Mouse (Mus musculus) embryonic fibroblast, embryonic 13.5 days (primary cell): ENCODE data around the gene Sfswap. TPM values are rescaled to one million over a fixed set of nuclear protein-coding genes. Genes with fewer than 3 reads are reported as not detected.
"Not testable (repeated sequence)": the region's sequence is repeated elsewhere in the genome, so short reads cannot be mapped to it uniquely, and the experiment has no call there.

Experiments
- H3K27ac ChIP-seq: 2 replicates; pipeline ENCODE4 v1.5.1; 2012; ENCODE audit warnings: low read length, control low read depth, inconsistent platforms; ENCODE audit not compliant: insufficient read depth
- H3K4me1 ChIP-seq: 2 replicates; pipeline ENCODE4 v1.6.1; 2011; ENCODE audit warnings: low read length; ENCODE audit not compliant: control insufficient read depth, insufficient read depth
- H3K4me3 ChIP-seq: 2 replicates; pipeline ENCODE4 v1.5.1; 2011; ENCODE audit warnings: mild to moderate bottlenecking, control low read depth, low read length; ENCODE audit not compliant: insufficient read depth
- CTCF ChIP-seq: IDR thresholded peaks from 2 replicates; pipeline ENCODE4 v1.5.1; 2011; ENCODE audit warnings: mild to moderate bottlenecking, control low read depth, low read length, moderate library complexity, borderline replicate concordance; ENCODE audit not compliant: insufficient read depth
- POLR2A ChIP-seq: IDR thresholded peaks from 2 replicates; pipeline ENCODE4 v1.6.1; 2011; ENCODE audit warnings: low read depth, mild to moderate bottlenecking, control low read depth, low read length, moderate library complexity
- polyA plus RNA-seq: library from polyadenylated mRNA; stranded (reverse); fragments of >200 nt; gene quantifications from 2 replicates; pipeline ENCODE4 v1.2.4, GENCODE M21; 2011; ENCODE audit warnings: low read depth; ENCODE audit not compliant: missing spikeins, insufficient read length

Sfswap gene
- polyA plus RNA-seq, 1 experiment: 76.7 TPM

- no peak overlapping the region for H3K27ac ChIP-seq
- H3K4me1 ChIP-seq: no peaks in the 10 kb centered on the region
- H3K4me3 ChIP-seq: no peak overlapping the region
- TF ChIP-seq CTCF (no peak), POLR2A (no peak)
Observed at GRCm38 (mm10) chr5:129607476-129607875, 106.5 kb downstream of the Sfswap start.

GRCm38 (mm10) chr5:129611060-129611459, 110.0 kb downstream of the Sfswap start:
- no peak overlapping the region for H3K27ac ChIP-seq
- no peaks in the 10 kb centered on the region for H3K4me1 ChIP-seq
- TF ChIP-seq CTCF (peak; percentile 79), POLR2A (no peak)
- H3K4me3 ChIP-seq: no peak overlapping the region

GRCm38 (mm10) chr5:129620600-129620999, 119.6 kb downstream of the Sfswap start:
- not testable (repeated sequence) for H3K4me1 ChIP-seq, H3K27ac ChIP-seq, H3K4me3 ChIP-seq

Other genes with a start within 250 kb of the Sfswap start
- gene Mmp17, start 82.9 kb downstream of the Sfswap start, polyA plus RNA-seq: 4.5 and 5.5 TPM in 2 replicates
- gene Zfp11, start 168.9 kb downstream of the Sfswap start, polyA plus RNA-seq: 3.9 and 5.3 TPM in 2 replicates
- not detected in 2 replicates for gene Sept14, start 207.3 kb downstream of the Sfswap start, polyA plus RNA-seq
- gene Mrps17, start 214.3 kb downstream of the Sfswap start, polyA plus RNA-seq: 88.2 and 95.1 TPM in 2 replicates
- gene Nipsnap2, start 223.8 kb downstream of the Sfswap start, polyA plus RNA-seq: 59.7 and 61.6 TPM in 2 replicates